Mouse (Mus musculus): ENCODE measurements at regions not wholly inside any gene's neighbourhood (a gene's known extent, or its start where the extent isn't known, plus 50 kb on each side); places are given as distances from the start of the nearest gene placed in this dataset.

- ATAC-seq (replicated peaks; ENCODE audit: low FRiP score, poor library complexity, severe bottlenecking) = no peak
Measured at GRCm38 (mm10) chr6:138717698-138718097, 59.4 kb upstream of the Igbp1b start.

All from erythroid progenitor cell, adult 5-6 weeks (primary cell).